In genomic region chr5:90652724-90653123, GRCm38 (mm10) we compare ENCODE assay signal across 10 mouse cellular contexts. TPM values are rescaled to one million over a fixed set of nuclear protein-coding genes. Genes with fewer than 3 reads are reported as not detected.
DNase-seq lines count a peak whose midpoint lies in the region; ATAC-seq and TF ChIP-seq lines count a peak whose summit lies in the region.
"Had no signal": no experiment of that assay in that cellular context is flagged by ENCODE, and none has a peak within 500 bp of the region (broad histone marks: within the 10 kb centered on the region; RNA-seq: fewer than 3 reads in every experiment).

No protein-coding gene starts in this region.

- H3K27me3 ChIP-seq in liver, embryonic 13.5 days, result no peaks in the 10 kb centered on the region
- no peaks in the 10 kb centered on the region for H3K27me3 ChIP-seq in liver, embryonic 11.5 days (replicated peaks; ENCODE audit: control insufficient read depth, insufficient read depth, low read length)
- no peaks in the 10 kb centered on the region for H3K27me3 ChIP-seq in hindbrain, embryonic 12.5 days
- no peaks in the 10 kb centered on the region for H3K27me3 ChIP-seq in midbrain, embryonic 15.5 days (replicated peaks)

- 2% methylated on average over 3 of the region's 3 CpGs for WGBS in liver, embryonic 13.5 days (ENCODE audit: insufficient replicate concordance)
- WGBS in liver, embryonic 11.5 days, result 5% methylated on average over 3 of the region's 3 CpGs
- WGBS in hindbrain, embryonic 12.5 days, result 12% methylated on average over 3 of the region's 3 CpGs
- WGBS in midbrain, embryonic 15.5 days, result 9% methylated on average over 3 of the region's 3 CpGs

- ATAC-seq in liver, embryonic 13.5 days (ENCODE audit: low read depth), result no peak
- no peak for ATAC-seq in liver, embryonic 11.5 days (replicated peaks; ENCODE audit: low FRiP score)
- ATAC-seq in hindbrain, embryonic 12.5 days (ENCODE audit: low FRiP score), result peak; percentile 66
- ATAC-seq in midbrain, embryonic 15.5 days (replicated peaks), result peak; percentile 79; the same call in 1 of the 2 replicates

- H3K4me2 ChIP-seq in liver, embryonic 13.5 days, result no peak overlapping the region
- H3K4me2 ChIP-seq in liver, embryonic 11.5 days, result no peak overlapping the region
- no peak overlapping the region for H3K4me2 ChIP-seq in hindbrain, embryonic 12.5 days (replicated peaks)
- no peak overlapping the region for H3K4me2 ChIP-seq in midbrain, embryonic 15.5 days

- H3K4me1 ChIP-seq in liver, embryonic 13.5 days (replicated peaks), result no peaks in the 10 kb centered on the region
- H3K4me1 ChIP-seq in liver, embryonic 11.5 days (replicated peaks; ENCODE audit: control insufficient read depth, insufficient read depth, low read length), result no peaks in the 10 kb centered on the region
- H3K4me1 ChIP-seq in hindbrain, embryonic 12.5 days, result no peaks in the 10 kb centered on the region
- H3K4me1 ChIP-seq in midbrain, embryonic 15.5 days, result no peaks in the 10 kb centered on the region

- TF ChIP-seq CTCF in left cerebral cortex, adult 2 months (IDR thresholded peaks at IDR 0.05), result peak; percentile 89

- peak; percentile 7 for DNase-seq in liver, embryonic 13.5 days
- no peak for DNase-seq in liver, embryonic 11.5 days (ENCODE audit: low spot score)
- peak; percentile 45 for DNase-seq in ZHBTc4 (ENCODE audit: low read depth, low spot score)
- peak; percentile 76 for DNase-seq in embryo, embryonic 10 days (ENCODE audit: low spot score)
- peak; percentile 49 to 58 for DNase-seq in left cerebral cortex, adult 2 months (ENCODE audit: extremely low spot score in 1 of 2, low spot score in 2 of 2)
- peak; percentile 48 for DNase-seq in testis, postnatal 10 days (ENCODE audit: low spot score)

- H3K36me3 ChIP-seq in liver, embryonic 13.5 days, result no peaks in the 10 kb centered on the region
- H3K36me3 ChIP-seq in liver, embryonic 11.5 days (ENCODE audit: control insufficient read depth, insufficient read depth, low read length), result no peaks in the 10 kb centered on the region
- no peaks in the 10 kb centered on the region for H3K36me3 ChIP-seq in hindbrain, embryonic 12.5 days
- no peaks in the 10 kb centered on the region for H3K36me3 ChIP-seq in midbrain, embryonic 15.5 days (replicated peaks)

- intact Hi-C loops in left cerebral cortex, adult 2 months (cut with DNase I), result loop anchor here (1.0 to 5.0 kb wide), 4 partner anchors 51 to 450 kb away; no protein-coding TSS in a partner anchor

- H3K9me3 ChIP-seq in liver, embryonic 13.5 days (replicated peaks), result no peaks in the 10 kb centered on the region
- H3K9me3 ChIP-seq in liver, embryonic 11.5 days (ENCODE audit: control insufficient read depth, low read length), result no peaks in the 10 kb centered on the region
- H3K9me3 ChIP-seq in hindbrain, embryonic 12.5 days (replicated peaks), result no peaks in the 10 kb centered on the region
- no peaks in the 10 kb centered on the region for H3K9me3 ChIP-seq in midbrain, embryonic 15.5 days

- no peak overlapping the region for H3K27ac ChIP-seq in liver, embryonic 13.5 days
- no peak overlapping the region for H3K27ac ChIP-seq in liver, embryonic 11.5 days (ENCODE audit: low read depth, low read length)
- no peak overlapping the region for H3K27ac ChIP-seq in hindbrain, embryonic 12.5 days
- H3K27ac ChIP-seq in left cerebral cortex, adult 2 months, result no peak overlapping the region
- no peak overlapping the region for H3K27ac ChIP-seq in midbrain, embryonic 15.5 days

- H3K4me3 ChIP-seq in liver, embryonic 13.5 days (replicated peaks), result no peak overlapping the region
- H3K4me3 ChIP-seq in liver, embryonic 11.5 days (ENCODE audit: low read depth, low read length), result no peak overlapping the region
- no peak overlapping the region for H3K4me3 ChIP-seq in hindbrain, embryonic 12.5 days
- H3K4me3 ChIP-seq in left cerebral cortex, adult 2 months, result no peak overlapping the region
- H3K4me3 ChIP-seq in midbrain, embryonic 15.5 days, result no peak overlapping the region
- H3K4me3 ChIP-seq: erythroblast, embryonic 14.5 days; myocyte had no signal

- H3K9ac ChIP-seq in liver, embryonic 13.5 days, result no peak overlapping the region
- H3K9ac ChIP-seq in liver, embryonic 11.5 days (ENCODE audit: low read depth, low read length), result no peak overlapping the region
- H3K9ac ChIP-seq in hindbrain, embryonic 12.5 days, result no peak overlapping the region
- H3K9ac ChIP-seq in midbrain, embryonic 15.5 days, result no peak overlapping the region

RNA-seq across cellular contexts. Expression of gene Rassf6, which starts 12.3 kb away (rescaled TPM):
- 3.8 and 4.9 TPM in 2 replicates for polyA plus RNA-seq in liver, embryonic 13.5 days (2015; fragmentation: Nextera tagmentation; extraction: Ambion mirVana)
- polyA plus RNA-seq in liver, embryonic 11.5 days (2014; fragmentation: Nextera tagmentation; extraction: Ambion mirVana), result 6.2 and 6.3 TPM in 2 replicates
- 0.62 and 0.73 TPM in 2 replicates for polyA plus RNA-seq in hindbrain, embryonic 12.5 days (2016; fragmentation: Nextera tagmentation; extraction: Ambion mirVana)
- total RNA-seq in left cerebral cortex, adult 2 months (2021), result 1 to 10 TPM; 1.6 to 2.3 TPM
- 1.4 and 1.8 TPM in 2 replicates for polyA plus RNA-seq in midbrain, embryonic 15.5 days (2015; fragmentation: Nextera tagmentation; extraction: Ambion mirVana)
- polyA plus RNA-seq: erythroblast, embryonic 14.5 days; myocyte had no signal

Comparison
In these comparisons a context has a peak if more than half of its experiments do, and no peak if none do; other contexts are left out.
1. ATAC-seq: peak in hindbrain, embryonic 12.5 days (single experiment) and midbrain, embryonic 15.5 days (single experiment); none in liver, embryonic 13.5 days (single experiment) and liver, embryonic 11.5 days (single experiment).